Comparison of ENCODE assay signal across 19 mouse cellular contexts in genomic region chr1:159489853-159490435, GRCm38 (mm10). TPM values are rescaled to one million over a fixed set of nuclear protein-coding genes. Genes with fewer than 3 reads are reported as not detected.
"Had no signal": no experiment of that assay in that cellular context is flagged by ENCODE, and none has a peak within 500 bp of the region (broad histone marks: within the 10 kb centered on the region; RNA-seq: fewer than 3 reads in every experiment).

No protein-coding gene starts in this region.

- ATAC-seq: lung, postnatal 0 days; midbrain, embryonic 15.5 days had no signal

- H3K9ac ChIP-seq: liver, embryonic 13.5 days; lung, embryonic 14.5 days; midbrain, embryonic 12.5 days; midbrain, embryonic 15.5 days; neural tube, embryonic 13.5 days had no signal

- H3K4me3 ChIP-seq: layer of hippocampus, adult 2 months; left cerebral cortex, adult 2 months; liver, embryonic 13.5 days; midbrain, embryonic 12.5 days; midbrain, embryonic 15.5 days; neural tube, embryonic 13.5 days had no signal

- H3K36me3 ChIP-seq: liver, embryonic 13.5 days; midbrain, embryonic 12.5 days; midbrain, embryonic 15.5 days; neural tube, embryonic 13.5 days had no signal

- DNase-seq: kidney, postnatal 14 days; layer of hippocampus, adult 9-11 months; layer of hippocampus, postnatal 36 days; liver, embryonic 13.5 days; lung, embryonic 14.5 days; thymus, adult 18-20 months; thymus, postnatal 36 days had no signal

- H3K27me3 ChIP-seq: liver, embryonic 13.5 days; midbrain, embryonic 12.5 days; midbrain, embryonic 15.5 days; neural tube, embryonic 13.5 days had no signal

- H3K9me3 ChIP-seq: liver, embryonic 13.5 days; midbrain, embryonic 12.5 days; midbrain, embryonic 15.5 days; neural tube, embryonic 13.5 days had no signal

- H3K27ac ChIP-seq: layer of hippocampus, adult 2 months; left cerebral cortex, adult 2 months; liver, embryonic 13.5 days; macrophage; midbrain, embryonic 12.5 days; midbrain, embryonic 15.5 days; neural tube, embryonic 13.5 days had no signal

- H3K4me2 ChIP-seq: liver, embryonic 13.5 days; lung, embryonic 14.5 days; midbrain, embryonic 12.5 days; midbrain, embryonic 15.5 days; neural tube, embryonic 13.5 days had no signal

- H3K4me1 ChIP-seq: liver, embryonic 13.5 days; midbrain, embryonic 12.5 days had no signal

RNA-seq across cellular contexts. Expression of gene Tnr, which starts 33.6 kb away (rescaled TPM):
- total RNA-seq: liver, adult 2 months; megakaryocyte, adult 5-6 weeks had no signal
- polyA plus RNA-seq: kidney, embryonic 16.5 days; limb, embryonic 11.5 days; liver, adult 2 months; lung, embryonic 14.5 days; lung, postnatal 0 days; macrophage; spleen, adult 2 months had no signal
